Mouse (Mus musculus) limb, embryonic 12.5 days (tissue): ENCODE measurements around the gene Gstp2. TPM values are rescaled to one million over a fixed set of nuclear protein-coding genes. Genes with fewer than 3 reads are reported as not detected.
"Not testable (repeated sequence)": the region's sequence is repeated elsewhere in the genome, so short reads cannot be mapped to it uniquely, and the experiment has no call there.

ENCODE experiments used
- ATAC-seq: fragments of 200-750 bp; cut with Nextera tagmentation; 2 replicates; pipeline ENCODE4 v1.8.0; 2017; ENCODE audit warnings: low read depth, moderate TSS enrichment; ENCODE audit not compliant: insufficient number of reproducible peaks, insufficient read depth, low FRiP score, low TSS enrichment
- H3K27ac ChIP-seq: fragments of 300-500 bp; sonication (generic); 2 replicates; pipeline ENCODE4 v1.5.1; 2016; ENCODE audit warnings: mild to moderate bottlenecking, moderate library complexity
- H3K27me3 ChIP-seq: fragments of 300-500 bp; sonication (generic); 2 replicates; pipeline ENCODE4 v1.6.1; 2016; ENCODE audit warnings: mild to moderate bottlenecking, moderate library complexity
- H3K36me3 ChIP-seq: fragments of 300-500 bp; sonication (generic); 2 replicates; pipeline ENCODE4 v1.6.1; 2016; ENCODE audit warnings: mild to moderate bottlenecking, moderate library complexity
- H3K4me1 ChIP-seq: fragments of 300-500 bp; sonication (generic); replicated peaks from 2 replicates; pipeline ENCODE4 v1.6.1; 2016
- H3K4me2 ChIP-seq: fragments of 300-500 bp; sonication (generic); 2 replicates; pipeline ENCODE4 v1.6.1; 2016; ENCODE audit warnings: mild to moderate bottlenecking, moderate library complexity
- H3K4me3 ChIP-seq: fragments of 300-500 bp; sonication (generic); replicated peaks from 2 replicates; pipeline ENCODE4 v1.5.1; 2016; ENCODE audit warnings: mild to moderate bottlenecking
- H3K9ac ChIP-seq: fragments of 300-500 bp; sonication (generic); replicated peaks from 2 replicates; pipeline ENCODE4 v1.6.1; 2016; ENCODE audit warnings: mild to moderate bottlenecking, moderate library complexity
- H3K9me3 ChIP-seq: fragments of 300-500 bp; sonication (generic); 2 replicates; pipeline ENCODE4 v1.6.1; 2016; ENCODE audit warnings: mild to moderate bottlenecking, moderate library complexity
- WGBS: fragments of 180-500 bp; shearing (Covaris S2); methylation state at CpG from one replicate; pipeline ENCODE4 v1.1.7; 2016; 5-methylcytosine and 5-hydroxymethylcytosine counted together
- polyA plus RNA-seq: library from polyadenylated mRNA; unstranded; fragments of >200 nt; fragmentation: Nextera tagmentation; extraction: Ambion mirVana; gene quantifications from 2 replicates; pipeline ENCODE4 v1.2.1, GENCODE M21; 2016

The Gstp2 gene
- polyA plus RNA-seq, 1 experiment from 2014 or later = 1.8 TPM

DNA sequence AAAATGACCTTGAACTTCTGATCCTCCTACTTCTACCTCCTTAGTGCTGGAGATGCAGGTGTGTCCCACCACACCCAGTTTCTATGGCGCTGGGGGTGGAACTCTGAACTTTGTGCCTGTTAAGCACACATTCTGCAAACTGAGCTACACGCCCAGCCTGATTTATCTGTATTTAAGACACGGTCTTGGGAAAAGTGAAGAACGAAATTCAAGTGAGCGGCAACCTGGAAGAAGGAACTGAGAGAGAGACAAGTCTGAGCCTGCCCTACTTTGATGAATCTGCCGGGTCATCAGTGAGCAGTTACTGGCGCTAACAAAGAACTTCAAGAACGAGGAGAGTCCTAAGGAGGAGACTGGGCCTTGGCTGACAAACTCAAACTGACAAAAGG is 1.0 kb upstream of the Gstp2 start:
- H3K36me3 ChIP-seq = no peaks in the 10 kb centered on the region
- no peaks in the 10 kb centered on the region for H3K27me3 ChIP-seq
- no peak overlapping the region for H3K9ac ChIP-seq
- WGBS = 75% methylated on average over 8 of the region's 8 CpGs
- no peak overlapping the region for H3K4me2 ChIP-seq
- no peak for ATAC-seq
- H3K27ac ChIP-seq = 0 out of 2 replicates have a peak overlapping the region, but pooled peaks have one; percentile 4
- H3K4me3 ChIP-seq = no peak overlapping the region
- H3K9me3 ChIP-seq = peaks cover 3% of the 10 kb centered on the region; the same call in 1 of the 2 replicates
- H3K4me1 ChIP-seq = no peaks in the 10 kb centered on the region

DNA sequence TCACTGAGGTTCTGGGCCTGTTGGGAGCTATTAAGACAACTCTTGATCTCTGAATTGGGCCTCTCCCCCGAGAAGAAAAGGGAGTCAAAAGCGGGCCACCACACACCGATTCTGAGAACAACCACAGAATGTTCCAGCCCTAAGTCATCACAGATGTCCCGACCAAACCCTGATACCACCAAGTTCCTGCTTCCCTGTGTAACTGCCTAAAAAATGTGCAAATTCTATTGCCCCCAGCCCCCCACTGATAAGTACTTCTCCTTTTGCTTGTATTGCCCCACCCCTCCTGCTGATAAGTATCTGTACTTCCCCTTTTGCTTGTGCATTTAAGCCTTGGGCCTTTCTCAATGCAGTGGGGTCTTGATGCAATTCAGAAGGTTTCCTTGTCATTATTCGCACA is 1.7 kb downstream of the Gstp2 start:
- ATAC-seq, H3K27ac ChIP-seq: not testable (repeated sequence)
- 90% methylated on average over 5 of the region's 5 CpGs for WGBS

DNA sequence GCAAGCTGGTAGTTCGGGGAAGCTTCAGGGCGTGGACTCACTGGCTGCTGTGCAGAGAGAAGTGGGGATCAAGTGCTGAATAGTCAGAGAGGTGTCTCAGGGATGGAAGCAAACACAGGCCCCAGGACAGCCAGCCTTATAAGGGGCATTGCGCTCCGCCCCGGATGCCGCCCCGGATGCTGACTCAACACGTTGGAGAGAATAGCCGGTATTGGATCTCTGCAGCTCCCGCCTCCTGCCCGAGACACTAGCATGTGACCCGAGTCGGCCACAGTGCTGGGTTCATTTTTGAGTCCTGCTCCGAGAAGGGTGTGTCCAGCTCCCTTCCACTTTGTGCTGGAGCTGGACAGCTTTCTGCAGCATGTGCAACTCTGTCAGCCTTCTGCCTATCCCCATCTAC is 3.7 kb downstream of the Gstp2 start:
- no peak overlapping the region for H3K4me3 ChIP-seq
- H3K4me2 ChIP-seq = no peak overlapping the region
- no peak for ATAC-seq
- no peaks in the 10 kb centered on the region for H3K27me3 ChIP-seq
- peaks cover 6% of the 10 kb centered on the region for H3K4me1 ChIP-seq
- H3K9me3 ChIP-seq = no peaks in the 10 kb centered on the region
- no peak overlapping the region for H3K9ac ChIP-seq
- no peak overlapping the region for H3K27ac ChIP-seq
- no peaks in the 10 kb centered on the region for H3K36me3 ChIP-seq
- 76% methylated on average over 14 of the region's 14 CpGs for WGBS

More for the DNA sequence above, 1.7 kb downstream of the Gstp2 start:
- H3K4me3 ChIP-seq, H3K36me3 ChIP-seq, H3K4me1 ChIP-seq, H3K27me3 ChIP-seq, H3K9ac ChIP-seq, H3K9me3 ChIP-seq, H3K4me2 ChIP-seq: not testable (repeated sequence)

DNA sequence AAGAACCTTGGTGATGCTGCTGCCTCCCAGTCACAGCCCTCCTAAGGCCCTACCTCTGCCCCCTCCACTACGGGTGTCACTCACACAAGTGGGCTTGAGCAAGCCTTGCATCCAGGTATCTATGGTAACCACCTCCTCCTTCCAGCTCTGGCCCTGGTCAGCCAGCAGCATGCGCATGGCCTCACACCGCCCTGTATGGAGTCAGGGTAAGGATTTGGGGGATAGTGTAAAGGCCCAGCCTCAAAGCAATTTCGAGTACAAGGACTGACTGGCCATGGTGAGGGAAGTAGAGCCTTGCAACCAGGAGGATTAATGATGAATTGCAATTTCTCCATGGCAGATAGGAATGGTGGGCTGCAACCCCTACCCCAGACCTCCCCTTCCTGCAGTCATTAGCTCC is 4.3 kb downstream of the Gstp2 start:
- not testable (repeated sequence) for H3K4me1 ChIP-seq, H3K27me3 ChIP-seq, H3K4me3 ChIP-seq, H3K4me2 ChIP-seq, H3K9me3 ChIP-seq, ATAC-seq, H3K36me3 ChIP-seq, H3K9ac ChIP-seq, H3K27ac ChIP-seq
- WGBS = 75% methylated on average over 4 of the region's 4 CpGs

DNA sequence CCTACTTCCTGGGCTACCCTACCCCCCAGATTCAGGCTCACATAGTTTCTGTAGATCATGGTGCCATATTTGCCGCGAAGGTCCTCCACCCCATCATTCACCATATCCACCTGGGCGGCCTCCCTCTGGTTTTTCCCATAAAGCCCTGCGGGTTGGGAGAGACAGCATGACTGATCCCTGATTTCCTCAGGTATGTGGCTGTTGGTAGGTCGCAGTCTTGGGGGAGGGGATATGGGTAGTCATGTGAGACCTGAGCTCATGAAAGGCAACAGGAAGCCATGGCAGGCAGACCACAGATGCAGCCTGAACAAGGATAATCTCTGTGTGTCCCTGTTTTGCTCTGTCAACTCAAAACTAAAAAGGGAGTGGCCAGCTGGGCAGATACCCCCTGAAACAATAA is 4.9 kb downstream of the Gstp2 start:
- H3K27me3 ChIP-seq, H3K4me3 ChIP-seq, H3K9ac ChIP-seq, H3K4me2 ChIP-seq, H3K27ac ChIP-seq, H3K36me3 ChIP-seq, H3K9me3 ChIP-seq, ATAC-seq: not testable (repeated sequence)
- WGBS = 82% methylated on average over 5 of the region's 5 CpGs
- peaks cover 15% of the 10 kb centered on the region for H3K4me1 ChIP-seq

DNA sequence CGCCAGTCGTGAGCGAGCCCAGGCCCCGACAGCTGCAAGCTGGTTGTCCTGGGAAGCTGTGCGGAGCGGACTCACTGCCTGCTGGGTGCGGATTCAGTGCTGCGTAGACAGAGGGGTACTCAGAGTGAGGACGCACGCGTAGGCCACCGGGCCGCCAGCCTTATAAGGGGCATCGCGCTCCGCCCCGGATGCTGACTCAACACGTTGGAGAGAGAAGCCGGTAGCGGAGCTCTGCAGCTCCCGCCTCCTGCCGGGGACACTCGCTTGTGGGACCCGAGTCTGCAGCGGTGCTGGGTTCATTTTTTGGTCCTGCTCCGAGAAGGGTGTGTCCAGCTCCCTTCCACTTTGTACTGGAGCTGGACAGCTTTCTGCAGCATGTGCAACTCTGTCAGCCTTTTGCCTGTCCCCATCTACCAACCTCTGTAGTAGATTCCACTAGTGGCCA is 8.0 kb downstream of the Gstp2 start, which contains the start of gene Gstp1:
TSS of gene Gstp1 (minus strand) at position 198 of the 445 bp plus-strand sequence.
- no peaks in the 10 kb centered on the region for H3K9me3 ChIP-seq
- H3K27ac ChIP-seq = peak within 1 kb of the TSS; percentile 86
- H3K36me3 ChIP-seq = peaks cover 14% of the 10 kb centered on the region; the same call in 1 of the 2 replicates
- WGBS = under 1% methylated on average over 26 of the region's 26 CpGs
- peak within 1 kb of the TSS; percentile 71 for H3K4me2 ChIP-seq
- peak within 1 kb of the TSS; percentile 81 for H3K9ac ChIP-seq
- peak; percentile 77 for ATAC-seq
- H3K27me3 ChIP-seq = no peaks in the 10 kb centered on the region
- H3K4me1 ChIP-seq = peaks cover 15% of the 10 kb centered on the region
- H3K4me3 ChIP-seq = peak within 1 kb of the TSS; percentile 73

DNA sequence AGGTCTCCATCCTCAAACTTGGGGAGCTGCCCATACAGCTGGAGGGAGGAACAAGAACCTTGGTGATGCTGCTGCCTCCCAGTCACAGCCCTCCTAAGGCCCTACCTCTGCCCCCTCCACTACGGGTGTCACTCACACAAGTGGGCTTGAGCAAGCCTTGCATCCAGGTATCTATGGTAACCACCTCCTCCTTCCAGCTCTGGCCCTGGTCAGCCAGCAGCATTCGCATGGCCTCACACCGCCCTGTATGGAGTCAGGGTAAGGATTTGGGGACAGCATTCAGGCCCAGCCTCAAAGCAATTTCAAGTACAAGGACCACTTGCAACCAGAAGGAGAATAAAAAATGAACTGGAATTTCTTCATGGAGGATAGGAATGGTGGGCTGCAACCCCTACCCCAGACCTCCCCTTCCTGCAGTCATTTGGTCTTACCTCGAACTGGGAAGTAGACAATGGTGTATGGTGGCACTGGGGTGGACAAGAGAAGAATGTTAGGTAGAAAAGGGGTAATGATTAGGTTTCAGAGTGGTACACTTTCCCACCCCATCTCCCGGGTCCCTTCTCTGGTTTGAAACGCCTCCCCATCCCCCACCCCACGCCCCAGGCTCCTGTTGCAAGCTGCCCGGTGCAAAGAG is 8.6 kb downstream of the Gstp2 start:
- H3K4me2 ChIP-seq = peak overlapping the region; percentile 71
- H3K4me3 ChIP-seq = peak overlapping the region; percentile 73
- peaks cover 15% of the 10 kb centered on the region for H3K4me1 ChIP-seq
- not testable (repeated sequence) for H3K9me3 ChIP-seq, H3K27me3 ChIP-seq
- H3K9ac ChIP-seq = peak overlapping the region; percentile 81
- peak overlapping the region; percentile 86 for H3K27ac ChIP-seq
- ATAC-seq = peak; percentile 42; the same call in 1 of the 2 replicates
- peaks cover 14% of the 10 kb centered on the region; the same call in 1 of the 2 replicates for H3K36me3 ChIP-seq
- WGBS = 33% methylated on average over 8 of the region's 8 CpGs

DNA sequence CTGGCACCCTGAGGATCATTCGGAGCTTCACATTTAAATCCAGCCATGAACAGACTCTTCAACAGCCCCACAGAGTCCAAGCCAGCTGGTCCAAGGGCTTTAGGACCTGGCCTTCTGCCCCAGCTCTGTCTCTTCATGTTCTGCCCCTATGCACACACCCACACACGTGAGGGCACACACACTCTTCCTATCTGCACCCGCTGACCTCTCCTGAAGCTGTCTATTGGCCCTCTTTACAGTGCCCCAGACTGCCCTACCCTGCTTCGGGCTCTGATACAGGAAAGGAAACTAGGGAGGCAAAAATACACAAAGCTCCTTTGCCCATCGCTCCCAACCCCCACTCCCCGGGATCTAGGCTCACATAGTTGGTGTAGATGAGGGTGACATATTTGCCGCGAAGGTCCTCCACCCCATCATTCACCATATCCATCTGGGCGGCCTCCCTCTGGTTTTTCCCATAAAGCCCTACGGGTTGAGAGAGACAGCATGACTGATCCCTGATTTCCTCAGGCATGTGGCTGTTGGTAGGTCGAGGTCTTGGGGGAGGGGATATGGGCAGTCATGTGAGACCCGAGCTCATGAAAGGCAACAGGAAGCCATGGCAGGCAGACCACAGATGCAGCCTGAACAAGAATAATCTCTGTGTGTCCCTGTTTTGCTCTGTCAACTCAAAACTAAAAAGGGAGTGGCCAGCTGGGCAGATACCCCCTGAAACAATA is 9.3 kb downstream of the Gstp2 start:
- H3K36me3 ChIP-seq = peaks cover 14% of the 10 kb centered on the region; the same call in 1 of the 2 replicates
- H3K4me3 ChIP-seq = 0 out of 2 replicates have a peak overlapping the region, but pooled peaks have one; percentile 1
- no peak for ATAC-seq
- H3K4me2 ChIP-seq = peak overlapping the region; percentile 36; the same call in 1 of the 2 replicates
- H3K9ac ChIP-seq = 0 out of 2 replicates have a peak overlapping the region, but pooled peaks have one; percentile 18
- no peaks in the 10 kb centered on the region for H3K27me3 ChIP-seq
- peaks cover 15% of the 10 kb centered on the region for H3K4me1 ChIP-seq
- 75% methylated on average over 12 of the region's 12 CpGs for WGBS
- H3K27ac ChIP-seq = no peak overlapping the region
- no peaks in the 10 kb centered on the region for H3K9me3 ChIP-seq

DNA sequence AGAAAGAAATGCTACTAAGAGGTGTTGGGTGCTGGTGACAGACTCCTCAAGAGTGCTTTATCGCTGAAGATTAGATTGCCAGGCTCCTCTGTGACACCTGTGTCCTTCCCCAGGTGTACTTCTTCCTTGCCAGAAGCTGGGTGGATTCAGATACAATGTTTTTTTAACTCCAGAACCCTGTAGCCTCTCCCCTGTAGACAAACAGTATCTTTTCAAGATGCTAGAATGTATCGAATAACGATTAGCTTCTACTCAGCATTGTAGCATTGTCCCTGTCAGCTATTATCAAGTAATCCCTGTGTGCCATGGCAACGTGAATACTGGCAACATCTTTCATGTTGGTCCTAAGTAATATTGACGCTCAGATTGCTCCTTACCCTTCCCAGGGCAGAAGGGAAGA is 12.1 kb downstream of the Gstp2 start:
- H3K36me3 ChIP-seq = peaks cover 14% of the 10 kb centered on the region; the same call in 1 of the 2 replicates

DNA sequence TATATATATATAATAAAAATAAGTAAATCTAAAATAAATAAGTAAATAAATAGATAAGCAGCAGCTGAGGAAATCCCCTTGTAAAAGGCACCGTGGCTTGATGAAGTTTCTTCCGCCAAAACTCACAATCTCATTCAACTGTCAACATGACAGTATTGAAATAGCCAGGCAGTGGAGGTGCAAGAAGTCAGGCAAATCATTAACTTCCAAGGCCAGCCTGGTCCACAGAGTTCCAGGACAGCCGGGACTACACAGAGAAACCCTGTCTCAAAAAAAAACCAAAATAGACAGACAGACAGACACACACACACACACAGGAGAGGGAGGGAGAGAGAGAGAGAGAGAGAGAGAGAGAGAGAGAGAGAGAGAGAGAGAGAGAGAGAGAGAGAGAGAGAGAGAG is 12.5 kb downstream of the Gstp2 start:
- Histone ChIP-seq H3K9ac (no peak overlapping the region), H3K9me3 (no peaks in the 10 kb centered on the region), H3K4me3 (no peak overlapping the region), H3K36me3 (peaks cover 14% of the 10 kb centered on the region; the same call in 1 of the 2 replicates), H3K27ac (no peak overlapping the region), H3K4me1 (peaks cover 15% of the 10 kb centered on the region), H3K27me3 (no peaks in the 10 kb centered on the region), H3K4me2 (no peak overlapping the region)
- no peak for ATAC-seq
- WGBS = 88% methylated on average over 3 of the region's 3 CpGs

More for the DNA sequence above, 12.1 kb downstream of the Gstp2 start:
- Histone ChIP-seq H3K4me1 (peaks cover 15% of the 10 kb centered on the region), H3K27me3 (no peaks in the 10 kb centered on the region), H3K4me3 (no peak overlapping the region), H3K9ac (no peak overlapping the region), H3K4me2 (no peak overlapping the region), H3K27ac (no peak overlapping the region), H3K9me3 (no peaks in the 10 kb centered on the region)
- ATAC-seq = no peak
- WGBS = 70% methylated on average over 5 of the region's 5 CpGs

DNA sequence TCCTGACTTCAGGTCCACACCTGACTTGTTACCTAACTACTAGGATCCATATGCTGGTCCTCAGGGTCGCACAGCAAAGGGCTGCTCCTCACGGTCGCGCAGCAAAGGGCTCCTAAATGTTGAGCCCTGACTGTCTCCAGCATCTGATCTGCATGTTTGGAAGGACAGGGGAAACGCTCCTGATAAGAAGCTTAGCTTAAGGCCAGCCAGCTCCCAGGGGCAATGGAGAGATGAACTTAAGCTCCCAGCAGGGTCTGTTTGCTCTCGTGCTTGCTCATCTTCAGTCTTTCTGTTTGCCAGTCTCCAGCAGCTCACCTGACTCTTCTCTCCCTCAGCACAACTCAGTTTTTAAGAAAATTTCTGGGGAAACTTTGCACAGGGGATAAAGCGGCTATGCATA is 13.2 kb downstream of the Gstp2 start:
- no peak overlapping the region for H3K27ac ChIP-seq
- ATAC-seq = no peak
- H3K4me3 ChIP-seq = no peak overlapping the region
- no peaks in the 10 kb centered on the region for H3K9me3 ChIP-seq
- peaks cover 14% of the 10 kb centered on the region; the same call in 1 of the 2 replicates for H3K36me3 ChIP-seq
- H3K4me2 ChIP-seq = no peak overlapping the region
- no peak overlapping the region for H3K9ac ChIP-seq
- H3K27me3 ChIP-seq = no peaks in the 10 kb centered on the region
- 70% methylated on average over 7 of the region's 7 CpGs for WGBS
- peaks cover 13% of the 10 kb centered on the region for H3K4me1 ChIP-seq
